Mouse (Mus musculus) limb, embryonic 14.5 days (tissue): Measurements from ENCODE around the gene Olfr1055. TPM values are rescaled to one million over a fixed set of nuclear protein-coding genes. Genes with fewer than 3 reads are reported as not detected.
"Not testable (repeated sequence)": the region's sequence is repeated elsewhere in the genome, so short reads cannot be mapped to it uniquely, and the experiment has no call there.

Experiments used
- ATAC-seq: fragments of 200-750 bp; cut with Nextera tagmentation; 2 replicates; pipeline ENCODE4 v1.8.0; 2017; ENCODE audit warnings: low read depth, moderate number of reproducible peaks, moderate TSS enrichment; ENCODE audit not compliant: low FRiP score
- DNase-seq: peaks from one replicate; pipeline ENCODE4 v3.0.0-alpha.2; 2015; ENCODE audit warnings: low spot score
- H3K27ac ChIP-seq: fragments of 300-500 bp; sonication (generic); replicated peaks from 2 replicates; pipeline ENCODE4 v1.5.1; 2014; ENCODE audit warnings: low read depth, mild to moderate bottlenecking, low read length, moderate library complexity, mixed read lengths
- H3K27me3 ChIP-seq: fragments of 300-500 bp; sonication (generic); 2 replicates; pipeline ENCODE4 v1.6.1; 2014; ENCODE audit warnings: low read length, mixed read lengths; ENCODE audit not compliant: control insufficient read depth, insufficient read depth
- H3K36me3 ChIP-seq: fragments of 300-500 bp; sonication (generic); 2 replicates; pipeline ENCODE4 v1.6.1; 2014; ENCODE audit warnings: mild to moderate bottlenecking, low read length, moderate library complexity, mixed read lengths; ENCODE audit not compliant: control insufficient read depth, insufficient read depth
- H3K4me1 ChIP-seq: fragments of 300-500 bp; sonication (generic); 2 replicates; pipeline ENCODE4 v1.6.1; 2014; ENCODE audit warnings: antibody characterized with exemption, low read length, mixed read lengths; ENCODE audit not compliant: control insufficient read depth, insufficient read depth
- H3K4me2 ChIP-seq: fragments of 300-500 bp; sonication (generic); replicated peaks from 2 replicates; pipeline ENCODE4 v1.6.1; 2014; ENCODE audit warnings: low read depth, mild to moderate bottlenecking, low read length, moderate library complexity; ENCODE audit not compliant: severe bottlenecking
- H3K4me3 ChIP-seq: fragments of 300-500 bp; sonication (generic); replicated peaks from 2 replicates; pipeline ENCODE4 v1.5.1; 2014; ENCODE audit warnings: low read length
- H3K9ac ChIP-seq: fragments of 300-500 bp; sonication (generic); 2 replicates; pipeline ENCODE4 v1.6.1; 2014; ENCODE audit warnings: mild to moderate bottlenecking, low read depth, low read length, moderate library complexity; ENCODE audit not compliant: severe bottlenecking
- H3K9me3 ChIP-seq: fragments of 300-500 bp; sonication (generic); 2 replicates; pipeline ENCODE4 v1.6.1; 2016; ENCODE audit warnings: low read length; ENCODE audit not compliant: control insufficient read depth
- POLR2A ChIP-seq: fragments of 200-500 bp; IDR thresholded peaks from 2 replicates; pipeline ENCODE4 v1.8.0; 2012; ENCODE audit warnings: inconsistent platforms, mild to moderate bottlenecking, moderate library complexity, borderline replicate concordance; ENCODE audit not compliant: insufficient read depth, insufficient read length; ENCODE audit errors: extremely low read depth
- WGBS: fragments of 180-500 bp; shearing (Covaris S2); extraction: QIAGEN DNeasy Blood & Tissue Kit; methylation state at CpG from one replicate; pipeline ENCODE4 v1.1.7; 2014; 5-methylcytosine and 5-hydroxymethylcytosine counted together
- polyA plus RNA-seq, 2 experiments: library from polyadenylated mRNA; depleted of rRNA in 1 of 2; stranded (reverse) in 1 of 2; unstranded in 1 of 2; fragments of >200 nt; fragmentation: Nextera tagmentation in 1 of 2; extraction: Ambion mirVana in 1 of 2; gene quantifications; 2 replicates each; pipeline versions ENCODE4 v1.2.1 to v1.2.3; 2012 to 2014

Gene Olfr1055
- not detected in 2 replicates for polyA plus RNA-seq (2012; rRNA removed)
- not detected in 2 replicates for polyA plus RNA-seq (2014; fragmentation: Nextera tagmentation; extraction: Ambion mirVana)

DNA sequence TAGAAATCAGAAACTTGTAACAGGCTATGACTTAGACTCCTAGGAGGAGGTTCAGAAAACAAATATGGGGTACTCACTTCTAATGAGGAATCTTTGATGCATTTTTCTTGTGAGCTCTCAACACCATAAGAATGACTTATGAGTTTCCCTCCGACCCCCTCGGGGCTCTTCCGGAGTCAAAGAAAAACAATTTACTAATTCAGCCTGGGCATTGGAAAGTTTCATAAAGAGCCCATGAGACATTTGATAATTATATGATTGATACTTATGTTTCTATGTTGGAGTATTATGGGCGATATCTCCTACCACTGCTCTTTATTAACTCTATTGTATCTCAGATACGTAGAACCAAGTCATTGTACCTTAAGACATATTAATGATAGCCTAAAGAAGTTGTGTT is at the start of gene Olfr1055:
Gene Olfr1055 (minus strand): TSS at position 101 of the 400 bp plus-strand sequence.
- Histone ChIP-seq H3K27me3 (no peaks in the 10 kb centered on the region), H3K9ac (no peak within 1 kb of the TSS), H3K36me3 (no peaks in the 10 kb centered on the region), H3K4me1 (no peaks in the 10 kb centered on the region), H3K4me2 (no peak within 1 kb of the TSS), H3K4me3 (no peak within 1 kb of the TSS), H3K9me3 (no peaks in the 10 kb centered on the region), H3K27ac (no peak within 1 kb of the TSS)
- TF ChIP-seq POLR2A: no peak
- ATAC-seq (no peak), DNase-seq (no peak)
- 82% methylated on average over 5 of the region's 5 CpGs for WGBS

DNA sequence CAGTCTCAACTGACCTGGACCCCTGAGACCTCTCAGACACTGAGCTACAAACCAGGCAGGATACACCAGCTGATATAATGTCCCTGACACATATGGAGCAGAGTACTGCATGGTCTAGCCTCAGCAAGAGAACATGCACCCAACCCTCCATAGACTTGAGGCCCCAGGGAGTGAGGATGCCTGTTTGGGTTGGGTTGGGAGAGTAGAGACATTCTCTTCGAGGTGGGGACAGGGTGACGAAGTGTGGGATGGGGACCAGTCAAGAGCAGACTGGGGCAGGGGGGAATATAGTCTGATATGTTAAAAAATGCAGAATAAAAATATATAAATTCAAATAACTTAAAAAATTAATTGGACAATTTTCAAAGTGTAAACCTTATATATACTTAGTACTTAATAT is 45.0 kb upstream of the Olfr1055 start:
- 84% methylated on average over 2 of the region's 2 CpGs for WGBS
- H3K4me2 ChIP-seq: no peak overlapping the region
- H3K27ac ChIP-seq: no peak overlapping the region
- H3K36me3 ChIP-seq: no peaks in the 10 kb centered on the region
- H3K27me3 ChIP-seq: no peaks in the 10 kb centered on the region
- ATAC-seq (no peak), DNase-seq (no peak)
- no peaks in the 10 kb centered on the region for H3K9me3 ChIP-seq
- no peak overlapping the region for H3K9ac ChIP-seq
- H3K4me3 ChIP-seq: no peak overlapping the region
- no peaks in the 10 kb centered on the region for H3K4me1 ChIP-seq
- no peak for TF ChIP-seq POLR2A

- DNase-seq, H3K4me2 ChIP-seq, H3K36me3 ChIP-seq, H3K4me1 ChIP-seq, H3K27me3 ChIP-seq, H3K9me3 ChIP-seq, H3K9ac ChIP-seq, H3K4me3 ChIP-seq, ATAC-seq, H3K27ac ChIP-seq: not testable (repeated sequence)
Observed at GRCm38 (mm10) chr2:86388461-86388860, 38.4 kb upstream of the Olfr1055 start, which contains the start of gene Olfr1058. Olfr1058 (minus strand) TSS chr2:86388561.

DNA sequence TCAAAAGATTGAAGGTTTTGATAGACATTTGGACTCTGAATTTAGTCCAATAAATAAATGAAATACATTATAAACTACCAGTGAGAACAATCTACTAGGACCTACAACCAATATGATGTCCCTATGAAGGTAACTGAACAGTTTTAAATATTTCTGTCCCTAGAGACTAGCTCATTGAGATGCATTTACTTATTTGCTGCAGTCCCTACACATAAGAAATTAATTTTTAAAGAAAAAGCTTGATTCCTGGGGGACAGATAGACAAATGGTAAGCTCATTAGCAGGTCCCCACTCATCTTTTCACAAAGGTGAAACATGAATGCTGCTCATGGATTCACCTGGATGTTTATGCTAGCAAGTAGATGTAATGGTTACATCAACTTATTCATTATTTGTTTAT is 28.2 kb upstream of the Olfr1055 start, which contains the start of gene Olfr1057:
Gene Olfr1057 (minus strand): TSS at position 101 of the 400 bp plus-strand sequence.
- ATAC-seq (no peak), DNase-seq (no peak)
- H3K4me1 ChIP-seq: no peaks in the 10 kb centered on the region
- no peak within 1 kb of the TSS for H3K4me2 ChIP-seq
- H3K9ac ChIP-seq: no peak within 1 kb of the TSS
- H3K27me3 ChIP-seq: no peaks in the 10 kb centered on the region
- no peak within 1 kb of the TSS for H3K4me3 ChIP-seq
- no peaks in the 10 kb centered on the region for H3K9me3 ChIP-seq
- no peak for TF ChIP-seq POLR2A
- no peaks in the 10 kb centered on the region for H3K36me3 ChIP-seq
- H3K27ac ChIP-seq: no peak within 1 kb of the TSS

DNA sequence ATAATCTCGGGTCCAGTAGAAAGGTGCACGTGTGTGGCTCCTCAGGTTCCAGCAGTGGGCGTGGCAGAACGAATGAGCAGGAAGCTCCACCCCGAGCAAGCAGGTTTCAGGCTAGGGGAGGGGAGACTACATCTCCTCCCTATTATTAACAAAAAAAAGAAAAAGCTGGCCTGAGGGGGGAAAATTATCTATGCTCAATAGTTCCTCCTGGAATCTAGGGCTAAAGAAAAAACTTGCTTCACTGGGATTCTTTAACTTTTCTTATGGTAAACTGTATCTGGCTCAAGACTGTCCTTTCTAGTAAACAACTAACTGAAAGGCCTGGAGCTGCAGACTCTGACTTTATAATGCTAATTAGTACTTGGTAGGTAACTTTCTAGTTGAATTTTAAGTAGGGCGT is 16.3 kb upstream of the Olfr1055 start:
- H3K4me1 ChIP-seq, DNase-seq, H3K9ac ChIP-seq, H3K36me3 ChIP-seq, H3K27me3 ChIP-seq, H3K4me3 ChIP-seq, H3K9me3 ChIP-seq, ATAC-seq, H3K4me2 ChIP-seq, H3K27ac ChIP-seq: not testable (repeated sequence)
- WGBS: 33% methylated on average over 1 of the region's 6 CpGs

DNA sequence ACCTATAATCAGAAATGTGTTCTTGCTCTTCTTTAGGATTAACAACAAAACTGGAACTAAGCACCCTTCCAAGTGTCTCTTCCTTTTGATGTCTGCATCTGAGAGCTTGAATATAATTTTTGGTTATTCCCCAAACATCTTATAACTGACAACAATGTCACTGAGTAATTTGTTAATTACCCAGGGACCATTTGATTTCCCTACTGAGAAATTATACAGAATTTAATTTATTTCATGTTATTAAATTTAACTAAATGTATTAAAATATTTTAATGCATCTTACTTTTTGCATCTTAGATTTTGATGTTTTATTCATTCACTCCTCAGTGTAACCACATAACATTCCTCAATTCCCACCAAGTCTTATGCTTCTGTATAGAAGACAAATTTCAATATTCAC is 12.3 kb upstream of the Olfr1055 start, which contains the start of gene Olfr1056:
Gene Olfr1056 (minus strand): TSS at position 101 of the 400 bp plus-strand sequence.
- H3K27me3 ChIP-seq: no peaks in the 10 kb centered on the region
- DNase-seq (no peak), ATAC-seq (no peak)
- H3K9me3 ChIP-seq: no peaks in the 10 kb centered on the region
- TF ChIP-seq POLR2A: no peak
- H3K4me2 ChIP-seq: no peak within 1 kb of the TSS
- no peaks in the 10 kb centered on the region for H3K36me3 ChIP-seq
- no peak within 1 kb of the TSS for H3K9ac ChIP-seq
- no peak within 1 kb of the TSS for H3K4me3 ChIP-seq
- no peak within 1 kb of the TSS for H3K27ac ChIP-seq
- H3K4me1 ChIP-seq: no peaks in the 10 kb centered on the region

GRCm38 (mm10) chr2:86351751-86352150 is 1.7 kb upstream of the Olfr1055 start:
- ATAC-seq, H3K4me3 ChIP-seq, H3K9ac ChIP-seq, H3K4me2 ChIP-seq, H3K4me1 ChIP-seq, H3K9me3 ChIP-seq, DNase-seq, H3K27ac ChIP-seq, H3K27me3 ChIP-seq, H3K36me3 ChIP-seq: not testable (repeated sequence)
- 90% methylated on average over 1 of the region's 1 CpGs for WGBS
